In genomic region chr10:25145851-25146250, GRCm38 (mm10) we compare ENCODE assay signal across 9 mouse cellular contexts.
A peak's percentile ranks its signal among the peaks of the same experiment; 100 is the strongest.
DNase-seq lines count a peak whose midpoint lies in the region; ATAC-seq and TF ChIP-seq lines count a peak whose summit lies in the region.
"Had no signal": no experiment of that assay in that cellular context is flagged by ENCODE, and none has a peak within 500 bp of the region (broad histone marks: within the 10 kb centered on the region; RNA-seq: fewer than 3 reads in every experiment).

No protein-coding gene starts in this region.

- no peak for TF ChIP-seq CTCF in heart, postnatal 0 days (IDR thresholded peaks at IDR 0.05; ENCODE audit: low read depth)

- intact Hi-C loops in heart, postnatal 25 days (cut with DNase I) = no loop called here

- DNase-seq in heart, postnatal 0 days (ENCODE audit: low spot score) = no peak
- no peak for DNase-seq in heart, postnatal 25 days (ENCODE audit: low spot score)
- peak; percentile 40 for DNase-seq in forebrain, embryonic 14.5 days (ENCODE audit: low spot score)
- DNase-seq in layer of hippocampus, adult 8-10 months (ENCODE audit: low spot score in 2 of 2) = peak; percentile 38 to 56
- no peak for DNase-seq in cerebellum, adult 18-20 months
- no peak for DNase-seq in adrenal gland, adult 18-20 months (ENCODE audit: low spot score in 2 of 2)
- DNase-seq: lung, postnatal 36 days had no signal

- no peaks in the 10 kb centered on the region for H3K9me3 ChIP-seq in heart, postnatal 0 days (replicated peaks; ENCODE audit: control insufficient read depth, low read length)
- H3K9me3 ChIP-seq in forebrain, embryonic 14.5 days (replicated peaks; ENCODE audit: control insufficient read depth, low read length) = no peaks in the 10 kb centered on the region
- H3K9me3 ChIP-seq in neural tube, embryonic 14.5 days (ENCODE audit: control insufficient read depth, low read length) = no peaks in the 10 kb centered on the region

- no peaks in the 10 kb centered on the region for H3K27me3 ChIP-seq in heart, postnatal 0 days (ENCODE audit: control insufficient read depth, insufficient read depth, low read length)
- H3K27me3 ChIP-seq in forebrain, embryonic 14.5 days (replicated peaks; ENCODE audit: control insufficient read depth, insufficient read depth, low read length) = no peaks in the 10 kb centered on the region
- H3K27me3 ChIP-seq in neural tube, embryonic 14.5 days (ENCODE audit: control insufficient read depth, insufficient read depth, low read length) = no peaks in the 10 kb centered on the region

- H3K36me3 ChIP-seq in heart, postnatal 0 days (replicated peaks; ENCODE audit: control insufficient read depth, insufficient read depth, low read length) = no peaks in the 10 kb centered on the region
- H3K36me3 ChIP-seq in forebrain, embryonic 14.5 days (ENCODE audit: control insufficient read depth, insufficient read depth, low read length) = no peaks in the 10 kb centered on the region
- H3K36me3 ChIP-seq in neural tube, embryonic 14.5 days (ENCODE audit: control insufficient read depth, insufficient read depth, low read length) = no peaks in the 10 kb centered on the region

- 65% methylated on average over 12 of the region's 12 CpGs for WGBS in heart, postnatal 0 days
- WGBS in forebrain, embryonic 14.5 days = 63% methylated on average over 12 of the region's 12 CpGs
- 76% methylated on average over 12 of the region's 12 CpGs for WGBS in neural tube, embryonic 14.5 days

- no peak for ATAC-seq in heart, postnatal 0 days (ENCODE audit: insufficient read depth, low read depth)
- peak; percentile 42 for ATAC-seq in forebrain, embryonic 14.5 days
- peak; percentile 54; the same call in 1 of the 2 replicates for ATAC-seq in neural tube, embryonic 14.5 days (ENCODE audit: low read depth)
- ATAC-seq in megakaryocyte progenitor cell, adult 5-6 weeks (replicated peaks; ENCODE audit: poor library complexity) = no peak

- peaks cover 15% of the 10 kb centered on the region; the same call in 1 of the 2 replicates for H3K4me1 ChIP-seq in heart, postnatal 0 days (ENCODE audit: control insufficient read depth, insufficient read depth)
- H3K4me1 ChIP-seq in forebrain, embryonic 14.5 days (ENCODE audit: control insufficient read depth, insufficient read depth, low read length) = peaks cover 6% of the 10 kb centered on the region
- H3K4me1 ChIP-seq in neural tube, embryonic 14.5 days (ENCODE audit: control insufficient read depth, insufficient read depth, low read length) = no peaks in the 10 kb centered on the region

- H3K27ac ChIP-seq in heart, postnatal 0 days (ENCODE audit: low read depth) = no peak overlapping the region
- H3K27ac ChIP-seq in forebrain, embryonic 14.5 days (ENCODE audit: low read depth, low read length) = 0 out of 2 replicates have a peak overlapping the region, but pooled peaks have one; percentile 28
- H3K27ac ChIP-seq in neural tube, embryonic 14.5 days (ENCODE audit: low read depth, low read length) = no peak overlapping the region

- no peak overlapping the region for H3K9ac ChIP-seq in heart, postnatal 0 days (replicated peaks; ENCODE audit: low read depth, low read length)
- H3K9ac ChIP-seq in forebrain, embryonic 14.5 days (ENCODE audit: low read length) = peak overlapping the region; percentile 37; the same call in 1 of the 2 replicates
- no peak overlapping the region for H3K9ac ChIP-seq in neural tube, embryonic 14.5 days (replicated peaks; ENCODE audit: low read depth, low read length)

- TF ChIP-seq EP300 in heart, postnatal 0 days (IDR thresholded peaks at IDR 0.05; ENCODE audit: low read depth) = no peak

- peak overlapping the region; percentile 44 for H3K4me2 ChIP-seq in heart, postnatal 0 days (ENCODE audit: low read depth, low read length)
- peak overlapping the region; percentile 32 for H3K4me2 ChIP-seq in forebrain, embryonic 14.5 days (ENCODE audit: low read length)
- peak overlapping the region; percentile 11; the same call in 1 of the 2 replicates for H3K4me2 ChIP-seq in neural tube, embryonic 14.5 days (ENCODE audit: low read depth, low read length)

- peak overlapping the region; percentile 24; the same call in 1 of the 2 replicates for H3K4me3 ChIP-seq in heart, postnatal 0 days (ENCODE audit: low read depth, low read length)
- peak overlapping the region; percentile 5; the same call in 1 of the 2 replicates for H3K4me3 ChIP-seq in forebrain, embryonic 14.5 days (ENCODE audit: low read depth, low read length)
- H3K4me3 ChIP-seq in neural tube, embryonic 14.5 days (ENCODE audit: low read depth, low read length) = no peak overlapping the region

Comparison
In these comparisons a context has a peak if more than half of its experiments do, and no peak if none do; other contexts are left out.
1. ATAC-seq: peak in forebrain, embryonic 14.5 days (single experiment) and neural tube, embryonic 14.5 days (single experiment); none in heart, postnatal 0 days (single experiment) and megakaryocyte progenitor cell, adult 5-6 weeks (single experiment).
2. DNase-seq: peak in forebrain, embryonic 14.5 days (single experiment) and layer of hippocampus, adult 8-10 months (2 of 2); none in heart, postnatal 0 days (single experiment), heart, postnatal 25 days (single experiment), cerebellum, adult 18-20 months (0 of 2) and adrenal gland, adult 18-20 months (0 of 2).
3. Peak in every context shown above with its lines, with median percentiles within 50 percentile points of each other: H3K4me2 ChIP-seq.